Mouse (Mus musculus) limb, embryonic 13.5 days (tissue): ENCODE measurements around the gene Rtf1. TPM values are rescaled to one million over a fixed set of nuclear protein-coding genes. Genes with fewer than 3 reads are reported as not detected.
"Not testable (repeated sequence)": the region's sequence is repeated elsewhere in the genome, so short reads cannot be mapped to it uniquely, and the experiment has no call there.

Source experiments
- ATAC-seq: fragments of 200-750 bp; cut with Nextera tagmentation; 2 replicates; pipeline ENCODE4 v1.8.0; 2017; ENCODE audit warnings: low read depth, moderate number of reproducible peaks, moderate TSS enrichment; ENCODE audit not compliant: low FRiP score
- H3K27ac ChIP-seq: fragments of 300-500 bp; sonication (generic); 2 replicates; pipeline ENCODE4 v1.5.1; 2015; ENCODE audit warnings: inconsistent platforms, mild to moderate bottlenecking, moderate library complexity
- H3K27me3 ChIP-seq: fragments of 300-500 bp; sonication (generic); 2 replicates; pipeline ENCODE4 v1.6.1; 2015; ENCODE audit warnings: mild to moderate bottlenecking, inconsistent platforms
- H3K36me3 ChIP-seq: fragments of 300-500 bp; sonication (generic); 2 replicates; pipeline ENCODE4 v1.6.1; 2015; ENCODE audit warnings: inconsistent platforms, mild to moderate bottlenecking, moderate library complexity
- H3K4me1 ChIP-seq: fragments of 300-500 bp; sonication (generic); 2 replicates; pipeline ENCODE4 v1.6.1; 2015; ENCODE audit warnings: inconsistent platforms
- H3K4me2 ChIP-seq: fragments of 300-500 bp; sonication (generic); replicated peaks from 2 replicates; pipeline ENCODE4 v1.6.1; 2015; ENCODE audit warnings: inconsistent platforms, mild to moderate bottlenecking, moderate library complexity
- H3K4me3 ChIP-seq: fragments of 300-500 bp; sonication (generic); 2 replicates; pipeline ENCODE4 v1.5.1; 2015; ENCODE audit warnings: moderate library complexity, mild to moderate bottlenecking, inconsistent platforms
- H3K9ac ChIP-seq: fragments of 300-500 bp; sonication (generic); 2 replicates; pipeline ENCODE4 v1.6.1; 2015; ENCODE audit warnings: mild to moderate bottlenecking, inconsistent platforms
- H3K9me3 ChIP-seq: fragments of 300-500 bp; sonication (generic); 2 replicates; pipeline ENCODE4 v1.6.1; 2016; ENCODE audit warnings: inconsistent platforms
- WGBS: fragments of 180-500 bp; shearing (Covaris S2); methylation state at CpG from one replicate; pipeline ENCODE4 v1.1.7; 2015; 5-methylcytosine and 5-hydroxymethylcytosine counted together
- polyA plus RNA-seq: library from polyadenylated mRNA; unstranded; fragments of >200 nt; fragmentation: Nextera tagmentation; extraction: Ambion mirVana; gene quantifications from 2 replicates; pipeline ENCODE4 v1.2.1, GENCODE M21; 2015

The Rtf1 gene
- polyA plus RNA-seq, 1 experiment from 2014 or later = 61.3 TPM

DNA sequence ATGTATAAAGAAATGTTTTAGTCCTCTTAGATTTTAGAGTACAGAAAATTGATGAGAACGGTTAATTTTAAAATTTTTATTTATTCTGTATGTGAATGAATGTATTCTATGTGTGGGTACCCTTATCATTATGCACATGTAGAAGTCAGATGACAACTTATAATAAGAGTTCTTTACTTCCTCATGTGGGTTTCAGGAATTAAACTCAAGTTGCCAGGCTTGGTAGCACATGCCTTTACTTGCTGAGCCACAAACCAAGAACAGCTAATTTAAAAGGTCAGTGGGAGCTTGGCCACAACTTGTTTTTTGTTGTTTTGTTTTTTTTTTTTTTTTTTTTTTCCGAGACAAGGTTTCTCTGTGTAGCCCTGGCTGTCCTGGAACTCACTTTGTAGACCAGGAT is 20.0 kb downstream of the Rtf1 start:
- Histone ChIP-seq H3K27me3 (no peaks in the 10 kb centered on the region), H3K4me3 (no peak overlapping the region), H3K4me2 (no peak overlapping the region), H3K9me3 (no peaks in the 10 kb centered on the region), H3K9ac (no peak overlapping the region), H3K27ac (no peak overlapping the region), H3K4me1 (no peaks in the 10 kb centered on the region), H3K36me3 (peaks cover 37% of the 10 kb centered on the region)
- WGBS = 88% methylated on average over 2 of the region's 2 CpGs
- no peak for ATAC-seq

DNA sequence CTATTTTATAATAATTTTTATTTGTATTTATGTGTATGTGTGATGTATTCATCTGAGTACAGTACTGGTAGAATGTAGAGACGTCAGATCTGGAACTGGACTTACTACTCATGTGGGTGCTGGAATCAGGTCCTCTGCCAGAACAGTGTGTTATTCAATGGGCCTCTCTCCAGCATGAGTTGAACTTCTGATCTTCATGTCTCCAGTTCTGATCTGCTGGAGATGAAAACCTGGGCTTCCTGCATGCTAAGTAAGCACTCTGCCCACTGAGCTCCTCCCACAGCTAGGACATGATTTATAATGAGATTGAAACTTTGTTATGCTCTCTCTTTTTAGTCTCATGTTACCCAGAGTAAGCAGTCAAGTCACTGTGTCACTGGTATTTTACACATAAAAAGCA is 21.2 kb downstream of the Rtf1 start:
- H3K36me3 ChIP-seq = peaks cover 46% of the 10 kb centered on the region
- WGBS = 89% methylated on average over 1 of the region's 1 CpGs
- no peak overlapping the region for H3K4me3 ChIP-seq
- no peaks in the 10 kb centered on the region for H3K4me1 ChIP-seq
- H3K27ac ChIP-seq = no peak overlapping the region
- no peaks in the 10 kb centered on the region for H3K9me3 ChIP-seq
- no peaks in the 10 kb centered on the region for H3K27me3 ChIP-seq
- no peak for ATAC-seq
- no peak overlapping the region for H3K9ac ChIP-seq
- no peak overlapping the region for H3K4me2 ChIP-seq

DNA sequence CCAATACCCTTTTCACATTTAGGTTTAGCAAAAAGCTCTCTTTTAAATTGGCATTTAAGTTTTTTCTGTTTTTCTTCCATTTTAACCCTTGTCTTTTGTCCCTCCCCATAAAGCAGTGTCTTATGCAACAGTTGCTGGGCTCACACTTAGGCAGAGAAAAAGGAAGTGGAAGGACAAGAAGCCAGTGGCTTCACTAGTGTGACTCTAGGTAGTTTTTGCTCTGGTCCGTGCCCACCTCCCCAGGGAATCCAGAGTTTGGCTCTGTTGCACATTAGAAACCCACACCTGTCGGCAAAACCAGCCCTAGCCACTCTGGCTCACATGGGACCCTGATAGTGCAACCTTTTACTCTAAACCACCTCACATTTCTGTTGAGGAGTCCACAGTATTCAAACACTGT is 23.6 kb downstream of the Rtf1 start:
- WGBS = 72% methylated on average over 2 of the region's 2 CpGs
- H3K27ac ChIP-seq = no peak overlapping the region
- H3K9me3 ChIP-seq = no peaks in the 10 kb centered on the region
- H3K27me3 ChIP-seq = no peaks in the 10 kb centered on the region
- no peak overlapping the region for H3K9ac ChIP-seq
- no peak overlapping the region for H3K4me2 ChIP-seq
- ATAC-seq = no peak
- peaks cover 49% of the 10 kb centered on the region for H3K36me3 ChIP-seq
- H3K4me3 ChIP-seq = no peak overlapping the region
- H3K4me1 ChIP-seq = no peaks in the 10 kb centered on the region

DNA sequence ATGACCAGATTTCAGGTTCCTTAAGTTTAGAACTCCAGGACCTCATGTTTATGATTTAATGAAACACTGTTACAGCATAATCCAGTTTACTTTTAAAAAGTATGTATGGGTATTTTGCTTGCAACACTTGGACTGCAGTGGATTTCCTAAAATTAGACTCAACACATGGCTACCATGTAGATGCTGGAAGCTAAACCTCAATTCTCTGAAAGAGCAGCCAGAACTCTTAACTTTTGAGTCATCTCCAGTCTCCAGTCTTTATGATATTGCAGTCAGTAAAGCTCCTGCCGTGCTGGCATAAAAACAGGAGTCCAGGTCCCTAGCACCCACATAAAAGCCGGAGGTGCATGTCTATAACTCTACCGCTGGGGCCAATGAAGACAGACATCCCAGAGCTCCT is 25.1 kb downstream of the Rtf1 start:
- no peaks in the 10 kb centered on the region for H3K9me3 ChIP-seq
- no peak overlapping the region for H3K4me3 ChIP-seq
- H3K4me2 ChIP-seq = no peak overlapping the region
- peaks cover 49% of the 10 kb centered on the region for H3K36me3 ChIP-seq
- WGBS = 85% methylated on average over 3 of the region's 3 CpGs
- H3K27ac ChIP-seq = no peak overlapping the region
- H3K27me3 ChIP-seq = no peaks in the 10 kb centered on the region
- no peaks in the 10 kb centered on the region for H3K4me1 ChIP-seq
- ATAC-seq = no peak
- H3K9ac ChIP-seq = no peak overlapping the region

DNA sequence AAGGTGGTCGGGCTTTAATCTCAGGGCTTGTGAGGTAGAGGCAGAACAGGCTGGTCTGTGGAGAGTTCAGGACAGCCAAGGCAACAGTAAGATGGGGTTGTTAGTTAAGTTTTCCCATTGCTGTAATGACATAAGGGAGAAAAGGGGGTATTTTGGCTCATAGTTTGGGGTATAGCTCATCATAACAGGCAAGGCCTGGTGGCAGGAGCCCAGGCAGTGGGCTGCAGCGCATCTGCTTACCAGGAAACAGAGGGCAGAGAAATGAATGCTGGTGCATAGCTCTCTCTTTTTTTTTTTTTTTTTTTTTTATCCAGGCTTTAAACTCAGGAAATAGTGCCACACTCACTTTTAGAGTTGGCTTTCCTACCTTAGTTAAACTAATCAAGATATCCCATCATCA is 28.3 kb downstream of the Rtf1 start:
- H3K4me1 ChIP-seq = no peaks in the 10 kb centered on the region
- 97% methylated on average over 2 of the region's 2 CpGs for WGBS
- ATAC-seq = no peak
- H3K27me3 ChIP-seq = no peaks in the 10 kb centered on the region
- H3K27ac ChIP-seq = no peak overlapping the region
- no peak overlapping the region for H3K4me3 ChIP-seq
- H3K9me3 ChIP-seq = no peaks in the 10 kb centered on the region
- H3K9ac ChIP-seq = no peak overlapping the region
- H3K36me3 ChIP-seq = peaks cover 68% of the 10 kb centered on the region
- H3K4me2 ChIP-seq = no peak overlapping the region

DNA sequence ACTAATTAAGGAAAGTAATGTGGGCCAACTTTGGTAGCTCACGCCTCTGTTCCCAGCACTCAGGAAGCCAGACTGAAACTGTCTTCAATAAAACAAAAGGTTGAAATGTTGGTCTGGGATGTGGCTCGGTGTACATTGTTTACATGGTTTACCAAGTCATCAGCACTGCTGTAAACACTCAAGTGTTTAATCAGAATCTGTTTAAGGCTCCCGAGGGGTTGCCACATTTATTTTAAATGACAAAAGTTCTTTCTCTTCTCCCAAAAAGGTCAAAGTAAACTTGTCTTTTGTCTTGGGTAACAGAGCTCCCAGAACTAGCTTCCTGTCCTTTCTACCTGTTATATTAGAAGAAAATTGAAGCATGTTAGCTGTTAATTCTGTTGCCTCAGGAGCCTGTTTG is 32.8 kb downstream of the Rtf1 start:
- Histone ChIP-seq H3K4me1 (no peaks in the 10 kb centered on the region), H3K9ac (no peak overlapping the region), H3K4me2 (no peak overlapping the region), H3K36me3 (peaks cover 79% of the 10 kb centered on the region), H3K9me3 (no peaks in the 10 kb centered on the region), H3K4me3 (no peak overlapping the region), H3K27me3 (no peaks in the 10 kb centered on the region), H3K27ac (no peak overlapping the region)
- no peak for ATAC-seq
- 86% methylated on average over 3 of the region's 3 CpGs for WGBS

DNA sequence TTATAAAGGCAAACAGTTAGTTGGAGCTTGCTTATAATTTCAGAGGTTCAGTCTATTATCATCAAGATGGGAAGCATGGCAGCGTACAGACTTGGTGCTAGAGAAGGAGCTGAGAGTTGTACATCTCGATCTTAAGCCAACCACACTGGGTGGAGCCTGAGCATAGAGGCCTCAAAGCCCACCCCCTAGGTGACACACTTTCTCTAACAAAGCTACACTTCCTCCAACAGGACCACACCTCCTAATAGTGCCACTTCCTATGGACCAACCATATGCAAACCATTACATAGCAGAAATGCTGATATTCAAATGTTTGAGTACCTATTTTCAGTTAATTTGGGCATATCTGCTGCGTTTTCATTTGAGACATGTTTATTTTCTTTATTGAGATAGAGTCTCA is 35.1 kb downstream of the Rtf1 start:
- Histone ChIP-seq H3K9me3 (no peaks in the 10 kb centered on the region), H3K4me2 (no peak overlapping the region), H3K27me3 (no peaks in the 10 kb centered on the region), H3K36me3 (peaks cover 80% of the 10 kb centered on the region), H3K9ac (no peak overlapping the region), H3K4me3 (no peak overlapping the region), H3K27ac (no peak overlapping the region), H3K4me1 (no peaks in the 10 kb centered on the region)
- no peak for ATAC-seq
- WGBS = 91% methylated on average over 3 of the region's 3 CpGs

DNA sequence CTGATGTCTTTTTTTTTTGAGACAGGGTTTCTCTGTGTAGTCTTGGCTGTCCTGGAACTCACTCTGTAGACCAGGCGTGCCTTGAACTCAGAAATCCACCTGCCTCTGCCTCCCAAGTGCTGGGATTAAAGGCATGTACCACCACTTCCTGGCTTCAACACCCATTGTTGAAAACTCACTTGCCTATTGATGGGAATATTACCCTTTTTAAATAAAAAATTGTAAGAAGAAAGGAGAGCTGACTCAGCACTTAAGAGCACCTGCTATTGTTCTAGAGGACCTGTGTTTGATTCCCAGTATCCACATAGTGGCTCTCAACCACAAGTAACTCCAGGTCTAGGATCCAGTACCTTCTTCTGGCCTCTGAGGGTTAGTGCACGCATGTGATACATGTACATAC is 41.0 kb downstream of the Rtf1 start:
- H3K9me3 ChIP-seq, H3K27me3 ChIP-seq, H3K4me1 ChIP-seq, H3K27ac ChIP-seq, H3K9ac ChIP-seq, H3K4me2 ChIP-seq, ATAC-seq, H3K4me3 ChIP-seq: not testable (repeated sequence)
- WGBS = 89% methylated on average over 2 of the region's 2 CpGs
- H3K36me3 ChIP-seq = peaks cover 86% of the 10 kb centered on the region

DNA sequence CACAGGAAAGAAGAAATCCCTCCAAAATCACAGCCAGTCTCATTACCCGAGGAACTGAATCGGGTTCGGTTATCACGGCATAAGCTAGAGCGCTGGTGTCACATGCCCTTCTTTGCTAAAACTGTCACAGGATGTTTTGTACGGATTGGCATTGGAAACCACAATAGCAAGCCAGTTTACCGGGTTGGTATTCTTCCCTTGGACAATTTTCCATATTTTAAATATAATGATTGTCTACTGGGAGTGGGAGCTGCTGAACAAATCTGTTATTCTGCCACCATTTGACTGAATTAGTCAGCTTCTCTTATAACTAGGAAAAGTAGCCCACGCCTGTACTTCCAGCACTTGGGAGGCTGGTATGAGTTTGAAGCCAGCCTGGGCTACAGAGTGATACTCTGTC is 46.2 kb downstream of the Rtf1 start:
- Histone ChIP-seq H3K4me2 (no peak overlapping the region), H3K4me3 (no peak overlapping the region), H3K27me3 (no peaks in the 10 kb centered on the region), H3K9me3 (no peaks in the 10 kb centered on the region), H3K36me3 (peaks cover 88% of the 10 kb centered on the region), H3K9ac (no peak overlapping the region), H3K27ac (no peak overlapping the region), H3K4me1 (no peaks in the 10 kb centered on the region)
- ATAC-seq = no peak
- WGBS = 94% methylated on average over 8 of the region's 8 CpGs

DNA sequence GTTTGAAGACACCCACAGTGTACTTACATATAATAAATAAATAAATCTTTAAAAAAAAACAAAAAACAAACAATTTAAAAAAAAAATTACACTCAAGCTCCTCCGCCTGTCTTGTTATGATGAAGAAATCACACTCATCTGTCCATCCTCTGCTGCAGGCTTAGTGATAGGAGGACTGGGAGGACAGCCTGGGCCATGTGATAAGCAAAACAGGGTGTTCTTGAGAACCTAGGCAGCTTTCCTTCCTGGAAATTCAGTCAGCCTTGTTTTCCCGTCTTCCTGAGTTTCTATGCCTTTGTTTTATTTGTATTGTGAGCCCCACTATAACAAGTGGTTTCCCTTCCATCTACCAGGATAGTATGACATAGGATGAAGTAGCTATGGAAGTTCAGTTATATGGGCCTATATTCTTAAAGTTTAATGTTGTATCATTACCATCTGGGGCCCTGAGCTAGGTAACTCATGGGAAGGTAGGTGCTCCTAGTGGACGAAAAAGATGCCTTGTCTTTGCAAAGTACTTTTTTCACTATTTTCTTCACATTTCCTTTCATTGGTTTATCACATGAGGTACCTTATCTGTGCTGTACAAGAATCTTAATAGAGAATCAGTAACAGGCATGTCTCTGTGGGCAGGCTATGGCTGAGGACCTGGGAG is 53.0 kb downstream of the Rtf1 start:
- no peaks in the 10 kb centered on the region for H3K9me3 ChIP-seq
- 85% methylated on average over 3 of the region's 3 CpGs for WGBS
- H3K4me3 ChIP-seq = no peak overlapping the region
- H3K4me1 ChIP-seq = no peaks in the 10 kb centered on the region
- peaks cover 95% of the 10 kb centered on the region for H3K36me3 ChIP-seq
- H3K4me2 ChIP-seq = no peak overlapping the region
- H3K9ac ChIP-seq = no peak overlapping the region
- H3K27me3 ChIP-seq = no peaks in the 10 kb centered on the region
- no peak for ATAC-seq
- no peak overlapping the region for H3K27ac ChIP-seq

DNA sequence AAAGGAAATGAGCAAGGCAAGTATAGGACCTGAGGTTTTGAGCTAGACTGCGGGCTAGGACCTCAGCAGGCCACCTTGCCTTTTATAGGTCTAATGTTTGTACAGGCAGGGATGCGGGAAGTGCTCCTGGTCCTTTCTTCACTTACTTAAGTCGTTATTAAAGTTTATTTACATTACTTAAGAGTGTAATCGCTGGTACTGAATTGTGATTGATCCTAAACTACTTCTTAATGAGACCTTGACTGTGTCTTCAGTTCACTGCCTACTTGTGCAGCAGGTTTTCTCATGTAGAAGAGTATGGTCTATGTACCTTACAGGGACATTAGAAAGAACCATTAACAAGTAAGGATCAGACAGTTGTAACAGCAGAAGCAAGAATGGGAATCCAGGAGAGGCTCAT is 55.9 kb downstream of the Rtf1 start:
- no peak for ATAC-seq
- 82% methylated on average over 4 of the region's 4 CpGs for WGBS
- Histone ChIP-seq H3K4me1 (no peaks in the 10 kb centered on the region), H3K27ac (no peak overlapping the region), H3K36me3 (peaks cover 99% of the 10 kb centered on the region), H3K4me2 (no peak overlapping the region), H3K9me3 (no peaks in the 10 kb centered on the region), H3K4me3 (no peak overlapping the region), H3K27me3 (no peaks in the 10 kb centered on the region; the same call in 1 of the 2 replicates), H3K9ac (no peak overlapping the region)

DNA sequence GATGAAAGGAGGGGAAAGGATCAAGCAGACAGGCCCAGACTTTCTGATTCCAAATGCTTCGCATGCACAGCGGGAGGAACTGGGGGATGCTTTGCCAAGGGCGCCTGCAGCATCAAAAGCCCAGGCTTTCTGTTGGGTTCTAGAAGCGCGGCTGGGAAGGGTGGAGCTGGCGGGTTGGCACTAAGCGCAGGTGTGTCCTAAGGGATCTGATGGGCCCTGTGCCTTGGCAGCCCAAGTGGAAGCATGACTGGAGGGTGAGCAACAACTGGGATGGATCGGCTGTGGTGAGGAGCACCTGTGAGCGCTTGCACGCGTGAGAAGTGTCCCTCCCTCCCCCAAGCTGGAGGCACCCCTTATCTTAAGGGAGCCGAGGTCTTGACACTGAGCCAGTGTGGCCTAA is 62.3 kb downstream of the Rtf1 start:
- no peak overlapping the region for H3K4me3 ChIP-seq
- H3K9ac ChIP-seq = 0 out of 2 replicates have a peak overlapping the region, but pooled peaks have one; percentile 31
- peaks cover 24% of the 10 kb centered on the region for H3K27me3 ChIP-seq
- no peak overlapping the region for H3K27ac ChIP-seq
- peaks cover 15% of the 10 kb centered on the region for H3K4me1 ChIP-seq
- peaks cover 38% of the 10 kb centered on the region for H3K36me3 ChIP-seq
- no peaks in the 10 kb centered on the region for H3K9me3 ChIP-seq
- ATAC-seq = no peak
- H3K4me2 ChIP-seq = no peak overlapping the region
- 17% methylated on average over 12 of the region's 12 CpGs for WGBS

DNA sequence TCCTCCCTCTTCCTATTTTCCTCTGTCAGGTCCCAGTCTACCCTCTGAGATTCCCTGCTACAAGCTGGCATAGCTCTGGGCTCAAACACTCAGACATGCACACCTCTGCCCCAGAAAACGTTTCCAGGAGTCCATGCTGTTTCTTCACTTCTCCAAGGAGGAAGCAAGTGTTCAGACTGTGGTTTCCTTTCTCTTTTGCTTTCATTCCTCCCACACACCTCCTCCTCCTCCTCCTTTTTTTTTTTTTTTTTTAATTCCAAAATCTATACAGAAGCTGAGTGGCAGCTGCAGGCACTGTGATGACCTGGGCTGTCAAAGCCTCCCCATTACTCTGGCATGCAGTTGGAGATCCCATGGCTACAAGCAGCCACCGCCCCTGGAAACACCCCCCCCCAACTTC is 65.7 kb downstream of the Rtf1 start:
- Histone ChIP-seq H3K9ac (no peak overlapping the region), H3K4me3 (no peak overlapping the region), H3K36me3 (peaks cover 4% of the 10 kb centered on the region), H3K4me2 (no peak overlapping the region), H3K27me3 (peaks cover 58% of the 10 kb centered on the region), H3K9me3 (no peaks in the 10 kb centered on the region), H3K27ac (no peak overlapping the region), H3K4me1 (peaks cover 38% of the 10 kb centered on the region)
- ATAC-seq = no peak
- 27% methylated on average over 2 of the region's 2 CpGs for WGBS
